In the genomic region with DNA sequence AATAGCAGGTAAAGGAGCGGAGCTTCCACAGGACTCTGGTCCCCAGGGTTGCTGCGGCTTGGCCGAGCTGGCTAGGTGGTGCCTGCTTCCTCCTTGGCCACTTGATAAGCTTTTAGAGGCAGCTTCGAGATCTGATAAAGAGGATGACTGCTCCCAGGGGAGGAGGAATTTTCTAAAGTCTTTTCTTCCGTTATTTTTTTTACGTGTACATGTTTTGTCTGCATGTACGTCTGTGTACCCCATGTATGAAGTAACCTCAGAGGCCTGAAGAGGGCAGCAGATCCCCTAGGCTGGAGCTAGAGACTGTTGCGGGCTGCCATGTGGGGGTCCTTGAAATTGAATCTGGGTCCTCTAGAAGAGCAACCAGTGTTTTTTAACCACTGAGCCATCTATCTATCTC, we compare ENCODE assay signal across 19 mouse cellular contexts. TPM values are rescaled to one million over a fixed set of nuclear protein-coding genes. Genes with fewer than 3 reads are reported as not detected.
DNase-seq lines count a peak whose midpoint lies in the region; ATAC-seq and TF ChIP-seq lines count a peak whose summit lies in the region.
"Had no signal": no experiment of that assay in that cellular context is flagged by ENCODE, and none has a peak within 500 bp of the region (broad histone marks: within the 10 kb centered on the region; RNA-seq: fewer than 3 reads in every experiment).

No protein-coding gene starts in this region.

- no peak for DNase-seq in forebrain, postnatal 0 days
- DNase-seq in forebrain, embryonic 10.5 days (ENCODE audit: extremely low spot score, low spot score), result no peak
- no peak for DNase-seq in liver, postnatal 0 days
- no peak for DNase-seq in liver, embryonic 11.5 days (ENCODE audit: low spot score)
- peak; percentile 54 for DNase-seq in MEL (ENCODE audit: low read depth, low spot score)
- DNase-seq in T-cell, adult 2 months (ENCODE audit: low spot score), result no peak
- DNase-seq in thymus, postnatal 10 days (ENCODE audit: low spot score in 2 of 2), result no peak
- DNase-seq: cerebellum, adult 9-10 months; kidney, adult 8-10 months; right cerebral cortex, postnatal 4 days; thymus, adult 2 months had no signal

- H3K4me2 ChIP-seq in forebrain, postnatal 0 days (ENCODE audit: low read depth), result no peak overlapping the region
- no peak overlapping the region for H3K4me2 ChIP-seq in liver, postnatal 0 days (ENCODE audit: low read depth, low read length)
- no peak overlapping the region for H3K4me2 ChIP-seq in liver, embryonic 11.5 days
- H3K4me2 ChIP-seq: forebrain, embryonic 13.5 days; hindbrain, embryonic 14.5 days; limb, embryonic 15.5 days; neural tube, embryonic 13.5 days had no signal

- no peaks in the 10 kb centered on the region for H3K9me3 ChIP-seq in forebrain, postnatal 0 days (ENCODE audit: low read length)
- H3K9me3 ChIP-seq in forebrain, embryonic 10.5 days, result no peaks in the 10 kb centered on the region
- H3K9me3 ChIP-seq in liver, postnatal 0 days (ENCODE audit: low read length), result no peaks in the 10 kb centered on the region
- no peaks in the 10 kb centered on the region for H3K9me3 ChIP-seq in liver, embryonic 11.5 days (ENCODE audit: control insufficient read depth, low read length)
- H3K9me3 ChIP-seq in MEL (replicated peaks; ENCODE audit: insufficient read depth, low read length), result no peaks in the 10 kb centered on the region
- H3K9me3 ChIP-seq: forebrain, embryonic 13.5 days; limb, embryonic 15.5 days; neural tube, embryonic 13.5 days had no signal

- WGBS in forebrain, postnatal 0 days, result 90% methylated on average over 8 of the region's 8 CpGs
- 93% methylated on average over 8 of the region's 8 CpGs for whole genome bisulfite sequencing in forebrain, embryonic 10.5 days
- 83% methylated on average over 8 of the region's 8 CpGs for WGBS in liver, postnatal 0 days (ENCODE audit: insufficient replicate concordance)
- 80% methylated on average over 8 of the region's 8 CpGs for WGBS in liver, embryonic 11.5 days
- WGBS in small intestine, adult 2 months, result 87% methylated on average over 8 of the region's 8 CpGs

- peaks cover 31% of the 10 kb centered on the region for H3K36me3 ChIP-seq in forebrain, postnatal 0 days (ENCODE audit: insufficient read depth)
- H3K36me3 ChIP-seq in forebrain, embryonic 10.5 days (replicated peaks), result peaks cover 43% of the 10 kb centered on the region
- peaks cover 18% of the 10 kb centered on the region for H3K36me3 ChIP-seq in liver, postnatal 0 days (replicated peaks; ENCODE audit: insufficient read depth, low read length)
- H3K36me3 ChIP-seq in liver, embryonic 11.5 days (ENCODE audit: control insufficient read depth, insufficient read depth, low read length), result peaks cover 3% of the 10 kb centered on the region; the same call in 1 of the 2 replicates
- peaks cover 0 to 8% of the 10 kb centered on the region in 2 experiments; a peak in 2 of 4 replicates for H3K36me3 ChIP-seq in MEL (ENCODE audit: control insufficient read depth in 1 of 2, insufficient read depth in 2 of 2, low read length in 2 of 2)
- H3K36me3 ChIP-seq in small intestine, adult 2 months (ENCODE audit: control insufficient read depth, insufficient read depth, low read length), result peaks cover 14% of the 10 kb centered on the region

- no peaks in the 10 kb centered on the region for H3K4me1 ChIP-seq in forebrain, postnatal 0 days (ENCODE audit: insufficient read depth)
- H3K4me1 ChIP-seq in forebrain, embryonic 10.5 days, result peaks cover 6% of the 10 kb centered on the region
- H3K4me1 ChIP-seq in liver, postnatal 0 days (ENCODE audit: insufficient read depth), result peaks cover 4% of the 10 kb centered on the region
- H3K4me1 ChIP-seq in liver, embryonic 11.5 days (replicated peaks; ENCODE audit: control insufficient read depth, insufficient read depth, low read length), result peaks cover 2% of the 10 kb centered on the region; the same call in 1 of the 2 replicates
- H3K4me1 ChIP-seq in MEL (ENCODE audit: control insufficient read depth in 1 of 2, insufficient read depth in 2 of 2, low read length in 2 of 2), result peaks cover 0 to 16% of the 10 kb centered on the region in 2 experiments; a peak in 2 of 4 replicates
- peaks cover 6% of the 10 kb centered on the region for H3K4me1 ChIP-seq in small intestine, adult 2 months (ENCODE audit: control insufficient read depth, insufficient read depth, insufficient read length, low read length)

- TF ChIP-seq POLR2A in MEL (IDR thresholded peaks at IDR 0.05; ENCODE audit: control insufficient read depth in 1 of 2, insufficient read depth in 1 of 2, low read depth in 1 of 2, low read length in 2 of 2, poor library complexity in 1 of 2), result no peak
- TF ChIP-seq POLR2A in small intestine, adult 2 months (IDR thresholded peaks at IDR 0.05; ENCODE audit: low read depth, low read length), result no peak

- H3K4me3 ChIP-seq in forebrain, postnatal 0 days (ENCODE audit: low read depth, low read length), result no peak overlapping the region
- no peak overlapping the region for H3K4me3 ChIP-seq in forebrain, embryonic 10.5 days
- H3K4me3 ChIP-seq in liver, postnatal 0 days (ENCODE audit: low read depth, low read length), result no peak overlapping the region
- no peak overlapping the region for H3K4me3 ChIP-seq in liver, embryonic 11.5 days (ENCODE audit: low read depth, low read length)
- H3K4me3 ChIP-seq in MEL (ENCODE audit: control insufficient read depth in 1 of 2, insufficient read depth in 1 of 2, low read depth in 2 of 2, low read length in 2 of 2), result no peak overlapping the region
- no peak overlapping the region for H3K4me3 ChIP-seq in small intestine, adult 2 months (ENCODE audit: low read depth, low read length)
- H3K4me3 ChIP-seq: forebrain, embryonic 13.5 days; limb, embryonic 15.5 days; neural tube, embryonic 13.5 days had no signal

- H3K27ac ChIP-seq in forebrain, postnatal 0 days (ENCODE audit: low read depth, low read length), result no peak overlapping the region
- H3K27ac ChIP-seq in forebrain, embryonic 10.5 days, result no peak overlapping the region
- H3K27ac ChIP-seq in liver, postnatal 0 days (ENCODE audit: low read depth), result no peak overlapping the region
- H3K27ac ChIP-seq in liver, embryonic 11.5 days (ENCODE audit: low read depth, low read length), result no peak overlapping the region
- H3K27ac ChIP-seq in MEL (ENCODE audit: control insufficient read depth, low read depth, low read length), result peak overlapping the region; percentile 61
- no peak overlapping the region for H3K27ac ChIP-seq in small intestine, adult 2 months (ENCODE audit: insufficient read depth, low read depth, low read length)
- H3K27ac ChIP-seq: forebrain, embryonic 13.5 days; hindbrain, embryonic 14.5 days; limb, embryonic 15.5 days; neural tube, embryonic 13.5 days had no signal

- peak; percentile 25 for TF ChIP-seq RAD21 in MEL (IDR thresholded peaks at IDR 0.05; ENCODE audit: low read depth, low read length)

- ATAC-seq in forebrain, postnatal 0 days, result no peak
- no peak for ATAC-seq in liver, postnatal 0 days
- no peak for ATAC-seq in liver, embryonic 11.5 days (replicated peaks; ENCODE audit: low FRiP score)
- ATAC-seq: forebrain, embryonic 13.5 days; Patski had no signal

- TF ChIP-seq EP300 in liver, postnatal 0 days (IDR thresholded peaks at IDR 0.05; ENCODE audit: low read depth), result no peak
- 0 out of 4 replicates have a peak, but pooled peaks of 1 of the 2 experiments have one; percentile 16 for TF ChIP-seq EP300 in MEL (IDR thresholded peaks at IDR 0.05; ENCODE audit: low read depth in 1 of 2, low read length in 2 of 2)

- no peaks in the 10 kb centered on the region for H3K27me3 ChIP-seq in forebrain, postnatal 0 days (ENCODE audit: insufficient read depth, low read length)
- no peaks in the 10 kb centered on the region for H3K27me3 ChIP-seq in forebrain, embryonic 10.5 days (ENCODE audit: poor library complexity, severe bottlenecking)
- H3K27me3 ChIP-seq in liver, postnatal 0 days (ENCODE audit: insufficient read depth, low read length), result no peaks in the 10 kb centered on the region
- H3K27me3 ChIP-seq in liver, embryonic 11.5 days (replicated peaks; ENCODE audit: control insufficient read depth, insufficient read depth, low read length), result no peaks in the 10 kb centered on the region
- H3K27me3 ChIP-seq in MEL (ENCODE audit: control insufficient read depth in 1 of 2, insufficient read depth in 2 of 2, low read length in 2 of 2), result no peaks in the 10 kb centered on the region
- H3K27me3 ChIP-seq in small intestine, adult 2 months (ENCODE audit: control insufficient read depth, insufficient read depth, low read length), result no peaks in the 10 kb centered on the region
- H3K27me3 ChIP-seq: forebrain, embryonic 13.5 days; limb, embryonic 15.5 days; neural tube, embryonic 13.5 days; Patski had no signal

- no peaks in the 10 kb centered on the region for H3K79me2 ChIP-seq in MEL (ENCODE audit: control insufficient read depth, insufficient read depth, low read length, poor library complexity)

- peak; percentile 39 for TF ChIP-seq CTCF in forebrain, postnatal 0 days (IDR thresholded peaks at IDR 0.05; ENCODE audit: low read depth)
- TF ChIP-seq CTCF in liver, postnatal 0 days (IDR thresholded peaks at IDR 0.05; ENCODE audit: low read depth), result peak; percentile 43
- peak; percentile 48 to 62 (median 52) for TF ChIP-seq CTCF in MEL (IDR thresholded peaks at IDR 0.05 in 2 of 3, conservative IDR thresholded peaks at IDR 0.05 in 1 of 3; ENCODE audit: control insufficient read depth in 1 of 3, insufficient read depth in 1 of 3, low read depth in 2 of 3, low read length in 3 of 3, poor library complexity in 1 of 3, severe bottlenecking in 1 of 3)
- peak; percentile 19; the same call in 1 of the 2 replicates for TF ChIP-seq CTCF in small intestine, adult 2 months (IDR thresholded peaks at IDR 0.05; ENCODE audit: extremely low read depth, insufficient read length, insufficient replicate concordance, low read depth, low read length)

- no peak overlapping the region for H3K9ac ChIP-seq in forebrain, postnatal 0 days
- no peak overlapping the region for H3K9ac ChIP-seq in liver, postnatal 0 days (replicated peaks)
- no peak overlapping the region for H3K9ac ChIP-seq in liver, embryonic 11.5 days (ENCODE audit: low read depth, low read length)
- peak overlapping the region; percentile 21; the same call in 1 of the 2 replicates for H3K9ac ChIP-seq in MEL (ENCODE audit: control insufficient read depth, low read depth, low read length, poor library complexity, severe bottlenecking)
- H3K9ac ChIP-seq: forebrain, embryonic 13.5 days; hindbrain, embryonic 14.5 days; limb, embryonic 15.5 days; neural tube, embryonic 13.5 days had no signal

RNA-seq across cellular contexts. Expression of a gene that starts 5.8 kb away (rescaled TPM):
- 46.6 and 55.2 TPM in 2 replicates for total RNA-seq in forebrain, postnatal 0 days (2014; rRNA removed)
- polyA plus RNA-seq in forebrain, postnatal 0 days (2015; fragmentation: Nextera tagmentation; extraction: Ambion mirVana), result 18.2 and 21.7 TPM in 2 replicates
- 35.7 and 40.7 TPM in 2 replicates for polyA plus RNA-seq in forebrain, embryonic 10.5 days (2016; fragmentation: Nextera tagmentation; extraction: Ambion mirVana)
- polyA plus RNA-seq in liver, postnatal 0 days (2015; fragmentation: Nextera tagmentation; extraction: Ambion mirVana), result 7.6 and 8.8 TPM in 2 replicates
- 28.7 and 29.2 TPM in 2 replicates for polyA plus RNA-seq in liver, embryonic 11.5 days (2014; fragmentation: Nextera tagmentation; extraction: Ambion mirVana)
- 47.3 and 56.0 TPM in 2 replicates for total RNA-seq in MEL (2012; rRNA removed)
- 10 to 100 TPM in 1 of 2 experiments, not detected in 1; 62.8 TPM for polyA plus RNA-seq in MEL (2012; ENCODE audit: insufficient read depth in 1 of 2, insufficient read length in 2 of 2, low read depth in 1 of 2, low replicate concordance in 2 of 2, missing spikeins in 1 of 2)
- polyA plus RNA-seq in small intestine, adult 2 months (2012; rRNA removed), result 17.1 and 21.6 TPM in 2 replicates

RNA-seq across cellular contexts. Expression of a gene that starts 6.8 kb away (rescaled TPM):
- total RNA-seq in forebrain, postnatal 0 days (2014; rRNA removed), result 66.1 and 96.9 TPM in 2 replicates
- 176 and 201 TPM in 2 replicates for polyA plus RNA-seq in forebrain, postnatal 0 days (2015; fragmentation: Nextera tagmentation; extraction: Ambion mirVana)
- 102 and 107 TPM in 2 replicates for polyA plus RNA-seq in forebrain, embryonic 10.5 days (2016; fragmentation: Nextera tagmentation; extraction: Ambion mirVana)
- 44.1 and 47.2 TPM in 2 replicates for polyA plus RNA-seq in liver, postnatal 0 days (2015; fragmentation: Nextera tagmentation; extraction: Ambion mirVana)
- polyA plus RNA-seq in liver, embryonic 11.5 days (2014; fragmentation: Nextera tagmentation; extraction: Ambion mirVana), result 93.8 and 97.2 TPM in 2 replicates
- 51.8 and 56.6 TPM in 2 replicates for total RNA-seq in MEL (2012; rRNA removed)
- 100 to 1,000 TPM in 1 of 2 experiments, not detected in 1; 123 TPM for polyA plus RNA-seq in MEL (2012; ENCODE audit: insufficient read depth in 1 of 2, insufficient read length in 2 of 2, low read depth in 1 of 2, low replicate concordance in 2 of 2, missing spikeins in 1 of 2)
- polyA plus RNA-seq in small intestine, adult 2 months (2012; rRNA removed), result 47.6 and 92.2 TPM in 2 replicates

RNA-seq across cellular contexts. Expression of a gene that starts 14.6 kb away (rescaled TPM):
- total RNA-seq in forebrain, postnatal 0 days (2014; rRNA removed), result 0.33 and 0.38 TPM in 2 replicates
- polyA plus RNA-seq in forebrain, postnatal 0 days (2015; fragmentation: Nextera tagmentation; extraction: Ambion mirVana), result 0.13 and 0.15 TPM in 2 replicates
- polyA plus RNA-seq in forebrain, embryonic 10.5 days (2016; fragmentation: Nextera tagmentation; extraction: Ambion mirVana), result 0.35 and 0.52 TPM in 2 replicates
- polyA plus RNA-seq in liver, postnatal 0 days (2015; fragmentation: Nextera tagmentation; extraction: Ambion mirVana), result 6.7 and 7.0 TPM in 2 replicates
- polyA plus RNA-seq in liver, embryonic 11.5 days (2014; fragmentation: Nextera tagmentation; extraction: Ambion mirVana), result 2.5 and 2.8 TPM in 2 replicates
- 1.0 and 1.2 TPM in 2 replicates for total RNA-seq in MEL (2012; rRNA removed)
- 1 to 10 TPM in 1 of 2 experiments, not detected in 1; 2.1 TPM for polyA plus RNA-seq in MEL (2012; ENCODE audit: insufficient read depth in 1 of 2, insufficient read length in 2 of 2, low read depth in 1 of 2, low replicate concordance in 2 of 2, missing spikeins in 1 of 2)
- 313 and 657 TPM in 2 replicates for polyA plus RNA-seq in small intestine, adult 2 months (2012; rRNA removed)

RNA-seq across cellular contexts. Expression of a gene that starts 27.9 kb away (rescaled TPM):
- 221 and 299 TPM in 2 replicates for total RNA-seq in forebrain, postnatal 0 days (2014; rRNA removed)
- polyA plus RNA-seq in forebrain, postnatal 0 days (2015; fragmentation: Nextera tagmentation; extraction: Ambion mirVana), result 377 and 441 TPM in 2 replicates
- 243 and 263 TPM in 2 replicates for polyA plus RNA-seq in forebrain, embryonic 10.5 days (2016; fragmentation: Nextera tagmentation; extraction: Ambion mirVana)
- 173 and 176 TPM in 2 replicates for polyA plus RNA-seq in liver, postnatal 0 days (2015; fragmentation: Nextera tagmentation; extraction: Ambion mirVana)
- polyA plus RNA-seq in liver, embryonic 11.5 days (2014; fragmentation: Nextera tagmentation; extraction: Ambion mirVana), result 241 and 251 TPM in 2 replicates
- 151 and 164 TPM in 2 replicates for total RNA-seq in MEL (2012; rRNA removed)
- 100 to 1,000 TPM in 1 of 2 experiments, not detected in 1; 184 TPM for polyA plus RNA-seq in MEL (2012; ENCODE audit: insufficient read depth in 1 of 2, insufficient read length in 2 of 2, low read depth in 1 of 2, low replicate concordance in 2 of 2, missing spikeins in 1 of 2)
- polyA plus RNA-seq in small intestine, adult 2 months (2012; rRNA removed), result 106 and 261 TPM in 2 replicates

RNA-seq across cellular contexts. Expression of a gene that starts 45.2 kb away (rescaled TPM):
- 82.7 and 116 TPM in 2 replicates for total RNA-seq in forebrain, postnatal 0 days (2014; rRNA removed)
- 26.7 and 40.0 TPM in 2 replicates for polyA plus RNA-seq in forebrain, postnatal 0 days (2015; fragmentation: Nextera tagmentation; extraction: Ambion mirVana)
- polyA plus RNA-seq in forebrain, embryonic 10.5 days (2016; fragmentation: Nextera tagmentation; extraction: Ambion mirVana), result 0.35 TPM in 1 of 2 replicates, not detected in the other
- polyA plus RNA-seq in liver, postnatal 0 days (2015; fragmentation: Nextera tagmentation; extraction: Ambion mirVana), result not detected in 2 replicates
- 0.07 TPM in 1 of 2 replicates, not detected in the other for polyA plus RNA-seq in liver, embryonic 11.5 days (2014; fragmentation: Nextera tagmentation; extraction: Ambion mirVana)
- total RNA-seq in MEL (2012; rRNA removed), result 0.42 and 0.52 TPM in 2 replicates
- polyA plus RNA-seq in MEL (2012; ENCODE audit: insufficient read depth in 1 of 2, insufficient read length in 2 of 2, low read depth in 1 of 2, low replicate concordance in 2 of 2, missing spikeins in 1 of 2), result 1 to 10 TPM in 1 of 2 experiments, not detected in 1; 1.4 TPM
- polyA plus RNA-seq in small intestine, adult 2 months (2012; rRNA removed), result 0.48 and 0.99 TPM in 2 replicates
- total RNA-seq: monocyte, adult 5-6 weeks had no signal
- polyA plus RNA-seq: heart, postnatal 0 days had no signal

Comparison
In these comparisons a context has a peak if more than half of its experiments do, and no peak if none do; other contexts are left out.
1. RNA of a gene that starts 14.6 kb away (polyA plus RNA-seq): 313 to 657 TPM in small intestine, adult 2 months; 6.7 to 7.0 TPM in liver, postnatal 0 days, 2.5 to 2.8 TPM in liver, embryonic 11.5 days, 2.1 TPM in MEL, 0.35 to 0.52 TPM in forebrain, embryonic 10.5 days and 0.13 to 0.15 TPM in forebrain, postnatal 0 days; every median in the first group is over 10 times any median in the second.
2. Peak in every context shown above with its lines, with median percentiles within 50 percentile points of each other: CTCF ChIP-seq.